Mouse (Mus musculus) thymus, postnatal 25 days (tissue): ENCODE measurements around the gene Sqstm1.

Experiments used
- DNase-seq: peaks from one replicate; pipeline ENCODE4 v3.0.0; 2022

The Sqstm1 gene

DNA sequence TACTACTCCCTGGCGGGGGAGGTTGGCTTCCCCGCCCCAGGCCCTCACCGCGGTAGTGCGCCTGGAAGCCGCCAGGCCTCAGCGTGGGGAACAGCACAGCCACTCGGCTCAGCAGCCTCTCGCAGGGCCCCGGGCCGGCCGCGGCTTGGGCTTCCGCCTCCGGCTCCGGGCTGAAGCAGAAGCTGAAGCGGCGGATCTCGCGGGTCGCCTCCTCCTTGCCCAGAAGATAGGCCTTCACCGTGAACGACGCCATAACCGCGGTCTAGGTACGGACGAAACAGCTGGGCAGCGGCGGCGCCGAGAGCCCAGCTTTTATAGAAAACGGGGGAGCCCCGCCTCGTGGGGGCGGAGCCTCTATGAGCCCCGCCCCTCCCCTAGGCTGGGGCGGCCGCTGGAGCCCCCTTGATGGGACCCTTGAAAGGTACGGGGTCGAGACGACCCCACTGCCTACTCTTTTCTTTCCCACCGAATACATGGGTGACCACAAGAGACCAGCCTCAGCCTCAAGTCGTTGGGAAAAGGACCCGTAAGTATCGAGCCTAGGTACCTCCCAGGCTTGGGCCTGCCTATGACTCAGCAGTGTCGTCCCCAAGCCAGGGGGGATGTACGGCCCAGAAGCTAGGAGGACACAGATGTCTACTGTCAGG is at the start of gene Sqstm1, which contains the start of gene Mgat4b:
Gene Sqstm1, minus strand, starts transcription at position 323 of the 647 bp plus-strand sequence.
Gene Mgat4b, plus strand, starts transcription at position 386 of the 647 bp plus-strand sequence.
- peak; percentile 86 for DNase-seq

DNA sequence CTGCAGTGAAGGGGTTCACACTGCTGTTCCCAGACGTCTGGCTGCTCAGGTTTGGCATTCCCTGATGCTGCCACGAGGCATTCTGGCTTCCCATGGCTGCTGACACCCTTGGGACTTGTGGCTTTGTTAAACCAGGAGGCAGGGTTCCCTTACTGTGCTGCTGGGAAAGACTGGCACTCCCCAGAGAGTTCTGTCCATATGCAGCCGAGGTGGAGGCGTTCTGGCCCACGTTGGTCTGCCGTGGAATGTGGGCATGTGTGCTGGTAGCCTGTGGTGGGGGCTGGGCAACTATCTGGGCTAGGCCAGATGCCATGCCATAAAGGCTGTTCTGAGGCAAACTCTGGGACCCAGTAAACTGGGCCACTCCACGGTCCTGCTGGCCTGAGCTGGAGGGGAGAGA is 47.7 kb upstream of the Sqstm1 start:
- DNase-seq = no peak

DNA sequence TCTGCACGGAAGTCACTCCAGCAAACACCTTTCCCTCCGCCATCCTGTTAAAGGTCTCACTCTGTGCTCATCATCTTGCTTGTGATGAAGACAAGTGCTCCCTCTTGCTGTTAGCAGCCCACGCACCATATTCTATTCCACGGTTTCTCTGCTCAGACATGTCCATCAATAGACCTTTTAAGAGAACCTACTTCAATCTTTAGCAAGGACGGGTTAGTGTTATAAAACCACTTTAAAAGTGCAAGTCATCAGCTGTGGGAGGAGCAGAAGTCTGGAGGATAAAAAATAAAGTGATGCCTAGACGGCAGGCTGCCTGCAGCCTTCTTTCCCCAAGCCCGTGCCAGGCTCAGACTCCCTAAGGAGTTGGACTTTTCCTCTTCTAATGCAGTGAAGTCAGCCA is 46.0 kb upstream of the Sqstm1 start:
- DNase-seq = no peak

DNA sequence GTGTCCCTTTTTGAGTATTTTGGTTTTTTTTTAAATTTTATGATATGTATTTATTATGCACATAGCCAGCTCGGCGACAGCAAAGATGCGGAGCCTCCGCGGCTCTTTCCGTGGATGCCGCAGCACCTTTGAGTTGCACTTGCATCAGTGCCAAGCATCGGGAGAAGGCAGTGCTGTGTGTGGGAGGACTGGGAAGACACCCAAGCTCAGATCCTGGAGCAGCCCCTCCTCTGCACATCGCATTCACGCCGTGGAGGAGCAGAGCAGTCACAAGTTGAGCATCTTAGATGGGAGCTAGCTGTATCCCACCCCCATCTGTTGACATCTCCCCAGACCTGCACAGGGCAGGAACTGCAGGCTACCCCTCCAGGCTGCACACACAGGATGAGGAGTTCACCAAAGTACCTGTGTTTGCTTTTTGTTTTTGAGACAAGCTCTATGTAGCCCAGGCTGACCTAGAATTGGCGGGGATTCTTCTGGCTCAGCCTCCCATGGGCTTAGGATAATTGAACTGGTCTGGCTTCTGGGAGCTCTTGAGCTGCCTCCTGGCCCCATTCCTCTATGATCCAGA is 43.5 kb upstream of the Sqstm1 start:
- no peak for DNase-seq

DNA sequence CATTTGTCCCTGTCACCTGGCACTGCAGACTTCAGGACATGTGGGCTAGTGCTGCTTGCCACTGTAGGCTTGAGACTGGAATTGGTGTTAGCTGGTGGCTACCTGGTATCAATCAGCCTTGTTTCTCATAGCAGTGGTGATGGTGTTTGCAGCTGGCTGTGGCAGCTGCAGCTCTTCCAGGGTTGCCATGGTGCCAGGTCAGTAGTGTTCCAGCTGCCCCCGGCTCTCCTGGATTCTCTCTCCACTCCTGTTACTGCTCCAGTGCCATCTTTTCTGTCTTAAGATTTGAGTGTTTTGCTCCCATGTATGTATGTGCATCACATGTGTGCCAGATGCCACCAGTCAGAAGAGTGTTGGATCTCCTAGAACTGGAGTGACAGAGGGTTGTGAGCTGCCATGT is 42.8 kb upstream of the Sqstm1 start:
- DNase-seq = no peak

DNA sequence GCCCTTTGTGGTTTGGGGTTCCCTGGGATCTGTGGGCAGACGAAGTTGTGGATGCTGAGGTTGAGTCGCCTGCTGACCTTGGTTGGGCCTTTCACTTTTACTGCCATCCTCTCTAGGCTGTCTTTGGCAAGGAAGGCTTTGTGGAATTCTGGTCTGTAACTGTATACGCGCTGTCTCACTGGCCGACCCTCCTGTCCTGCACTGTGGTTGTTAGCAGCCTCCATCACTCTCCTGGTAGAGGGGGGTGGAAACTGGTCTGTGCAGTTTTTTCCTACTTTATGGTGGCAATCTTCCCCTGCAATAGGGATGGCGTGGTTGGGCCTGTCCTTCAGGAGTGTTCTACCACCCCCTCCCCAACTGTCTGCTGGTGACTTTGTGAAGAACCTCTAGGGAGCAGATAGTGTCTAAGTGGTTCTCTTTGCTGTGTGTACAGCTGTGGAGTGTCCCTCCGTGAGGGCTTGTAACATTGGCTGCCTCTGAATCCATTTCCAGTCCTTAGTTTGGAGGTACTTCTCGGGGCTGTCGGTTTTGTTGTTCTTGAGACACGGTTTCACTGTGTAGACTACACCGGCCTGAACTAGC is 42.1 kb upstream of the Sqstm1 start:
- DNase-seq = no peak

DNA sequence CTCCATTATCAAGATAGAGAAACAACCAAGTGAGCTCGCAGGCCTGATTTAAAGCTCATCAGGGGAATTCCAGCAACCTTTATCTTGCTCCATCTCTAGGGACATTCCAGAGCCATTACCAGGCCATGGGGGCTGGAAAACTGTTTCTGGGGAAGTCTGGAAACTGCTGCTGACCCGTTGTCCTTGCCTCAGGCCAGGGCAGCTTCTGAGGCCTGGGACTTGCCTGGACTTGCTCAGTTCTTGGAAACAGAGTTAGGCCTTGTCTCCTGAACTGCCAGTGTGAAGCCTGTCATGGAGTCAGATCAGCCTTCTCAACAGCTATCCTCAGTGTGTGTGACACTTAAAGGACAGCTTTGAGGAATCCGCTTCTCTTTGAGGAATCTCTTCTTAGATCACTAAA is 41.5 kb upstream of the Sqstm1 start:
- DNase-seq = no peak

DNA sequence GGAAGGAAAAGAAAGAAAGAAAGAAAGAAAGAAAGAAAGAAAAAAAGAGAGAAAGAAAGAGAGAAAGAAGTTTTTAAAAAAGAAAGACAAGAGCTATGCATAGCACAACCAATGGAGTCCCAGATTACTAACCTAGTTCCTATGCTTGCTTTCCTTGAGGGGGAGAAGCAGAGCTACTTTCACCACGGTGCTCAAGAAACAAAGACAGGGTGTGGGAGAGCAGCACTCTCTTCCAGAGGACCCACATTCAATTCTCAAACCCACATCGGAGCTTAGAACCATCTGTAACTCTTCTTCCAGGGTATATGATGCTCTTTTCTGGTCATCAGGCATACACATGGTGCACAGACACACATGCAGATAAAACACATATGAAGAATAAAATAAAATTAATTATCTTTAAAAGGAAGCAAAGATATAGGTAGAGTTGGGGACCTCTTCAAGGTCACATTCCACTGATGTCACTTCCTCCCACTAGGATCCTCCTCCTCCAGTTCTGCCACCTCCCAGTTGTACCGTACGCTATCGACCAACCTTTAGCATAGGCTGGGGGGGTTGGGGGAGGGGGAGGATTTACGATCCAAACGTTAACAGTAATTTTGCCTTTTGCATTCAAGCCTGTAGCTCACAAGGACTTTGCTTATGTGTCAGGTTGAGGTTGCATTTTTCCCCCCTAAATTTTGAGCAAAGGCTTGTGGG is 38.0 kb upstream of the Sqstm1 start:
- no peak for DNase-seq

DNA sequence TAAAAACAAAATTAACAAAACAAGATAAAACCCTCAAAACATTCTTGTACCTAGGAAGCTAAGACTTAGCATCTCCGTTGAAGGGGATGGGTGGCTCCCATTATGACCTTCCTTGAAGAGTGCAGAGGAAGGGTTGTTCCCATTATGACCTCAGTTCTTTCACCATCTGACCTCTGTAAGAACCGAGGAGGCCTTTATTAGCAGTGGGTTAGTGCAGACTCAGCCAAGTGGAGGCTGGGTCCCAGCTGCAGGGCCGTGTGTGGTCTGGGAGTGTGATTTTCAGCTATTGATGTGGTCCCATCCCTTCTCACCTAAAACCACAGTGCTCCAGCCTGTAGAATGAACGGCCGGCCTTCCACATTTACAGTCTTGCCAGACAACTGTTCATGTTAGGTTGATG is 34.6 kb upstream of the Sqstm1 start:
- DNase-seq = no peak

DNA sequence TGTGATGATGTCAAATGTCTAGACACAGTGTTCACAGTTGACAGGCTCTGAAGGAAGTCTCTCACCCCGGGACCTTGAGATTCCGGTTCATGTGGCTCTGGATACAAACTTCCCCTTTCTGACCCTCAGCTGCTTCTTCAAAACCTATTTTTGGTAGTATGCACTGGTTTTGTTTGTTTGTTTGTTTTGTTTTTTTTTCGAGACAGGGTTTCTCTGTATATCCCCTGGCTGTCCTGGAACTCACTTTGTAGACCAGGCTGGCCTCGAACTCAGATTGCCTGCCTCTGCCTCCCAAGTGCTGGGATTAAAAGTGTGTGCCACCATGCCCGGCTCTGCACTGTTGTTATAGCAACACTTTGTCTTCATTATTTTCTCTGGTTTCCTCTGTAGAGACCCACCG is 33.3 kb upstream of the Sqstm1 start:
- no peak for DNase-seq

DNA sequence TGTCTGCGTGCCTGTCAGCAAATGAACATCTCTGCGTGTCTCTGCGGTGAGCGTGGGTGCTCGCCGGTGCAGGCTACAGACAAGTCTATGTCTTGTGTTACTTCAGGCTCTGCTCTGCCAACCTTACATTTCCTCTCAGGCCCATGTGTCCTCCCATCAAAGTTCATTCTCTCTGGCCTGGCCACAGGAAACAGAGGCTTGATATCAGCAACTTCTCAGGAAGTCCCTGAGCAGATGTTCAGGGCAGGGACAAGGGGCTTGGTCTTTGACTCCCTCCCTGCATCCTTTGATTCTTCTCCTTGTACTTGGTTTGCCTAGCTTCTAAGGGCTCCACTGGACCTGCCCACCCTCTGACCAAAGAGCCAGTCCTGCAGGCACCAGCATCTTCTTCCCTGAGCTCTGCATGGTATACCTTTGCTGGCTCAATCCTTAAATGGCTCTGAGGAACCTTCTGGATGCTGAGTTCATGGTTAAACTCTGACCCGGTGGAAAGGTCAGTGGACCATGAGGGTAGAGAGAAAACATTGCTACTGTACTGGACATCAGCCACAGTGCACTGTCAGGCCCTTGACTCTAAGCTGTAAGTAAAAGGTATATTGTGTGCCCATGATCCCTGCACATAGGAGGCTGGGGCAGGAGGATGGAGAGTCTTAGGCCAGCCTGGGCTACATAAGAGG is 29.7 kb upstream of the Sqstm1 start:
- no peak for DNase-seq

DNA sequence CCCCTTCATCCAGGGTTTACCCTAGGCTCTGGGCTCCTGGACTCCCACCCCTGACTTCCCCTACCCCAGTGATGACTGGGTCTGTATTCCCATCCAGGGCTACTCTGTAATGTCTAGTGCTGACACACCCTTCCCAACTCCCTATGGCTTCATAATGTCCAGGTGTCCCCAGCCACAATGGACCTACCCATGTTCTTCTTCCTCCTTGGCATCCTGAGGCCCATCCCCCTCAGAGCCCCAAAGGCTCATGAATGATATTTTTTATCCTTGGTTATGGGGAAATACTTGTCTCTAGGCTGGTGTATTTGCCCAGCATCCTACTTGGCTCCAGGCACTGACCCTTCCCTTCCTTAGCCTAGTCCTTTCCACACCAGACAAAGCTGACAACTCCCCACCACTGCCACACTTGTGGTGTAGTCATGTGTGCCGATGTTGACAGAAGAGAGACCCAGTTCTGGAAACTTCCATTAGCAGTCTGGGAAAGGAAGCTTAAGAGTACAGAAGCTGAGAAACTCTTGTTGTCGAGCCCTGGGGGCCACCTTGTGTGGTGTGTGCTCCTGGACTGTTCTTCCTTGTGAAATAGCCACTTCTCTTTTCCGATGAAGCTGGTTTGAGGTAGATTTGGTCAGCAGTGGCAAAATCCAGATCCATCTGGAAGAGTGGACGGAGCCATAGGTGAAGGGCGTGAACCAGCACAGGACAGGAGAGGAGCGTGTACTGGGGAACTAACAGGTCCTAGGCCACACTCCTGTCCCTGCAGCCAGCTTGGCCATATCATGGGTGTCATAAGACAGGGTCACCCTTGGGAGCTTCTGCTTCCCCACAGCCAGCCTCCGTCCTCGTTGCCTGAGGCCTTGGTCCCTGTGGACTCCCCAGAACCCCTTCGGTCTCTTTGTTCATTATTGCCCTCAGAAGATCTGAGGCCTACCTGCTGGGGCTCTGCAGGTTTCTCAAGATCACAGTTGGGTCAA is 28.5 kb upstream of the Sqstm1 start:
- no peak for DNase-seq

DNA sequence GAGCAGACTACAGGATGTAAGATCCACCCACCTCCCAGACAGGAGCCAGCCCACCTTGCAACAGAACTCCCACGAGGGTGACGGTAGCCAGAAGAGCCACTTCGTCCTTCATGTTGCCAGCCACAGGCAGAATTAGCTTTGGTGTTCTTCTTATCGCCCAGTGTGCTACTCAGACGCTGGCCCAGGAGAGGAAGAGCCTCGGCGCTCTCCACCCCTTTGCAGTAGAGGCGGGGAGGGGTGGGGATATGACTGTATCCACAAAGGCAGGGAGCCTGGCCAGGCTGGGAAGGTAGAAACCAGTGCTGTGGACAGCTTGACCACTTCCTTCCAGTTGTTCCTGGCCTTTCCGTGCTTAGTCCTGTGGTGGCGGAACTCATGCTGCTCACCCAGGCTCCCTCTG is 27.7 kb upstream of the Sqstm1 start, which contains the start of gene Ltc4s:
Gene Ltc4s, minus strand, starts transcription at position 293 of the 400 bp plus-strand sequence.
- DNase-seq = no peak

DNA sequence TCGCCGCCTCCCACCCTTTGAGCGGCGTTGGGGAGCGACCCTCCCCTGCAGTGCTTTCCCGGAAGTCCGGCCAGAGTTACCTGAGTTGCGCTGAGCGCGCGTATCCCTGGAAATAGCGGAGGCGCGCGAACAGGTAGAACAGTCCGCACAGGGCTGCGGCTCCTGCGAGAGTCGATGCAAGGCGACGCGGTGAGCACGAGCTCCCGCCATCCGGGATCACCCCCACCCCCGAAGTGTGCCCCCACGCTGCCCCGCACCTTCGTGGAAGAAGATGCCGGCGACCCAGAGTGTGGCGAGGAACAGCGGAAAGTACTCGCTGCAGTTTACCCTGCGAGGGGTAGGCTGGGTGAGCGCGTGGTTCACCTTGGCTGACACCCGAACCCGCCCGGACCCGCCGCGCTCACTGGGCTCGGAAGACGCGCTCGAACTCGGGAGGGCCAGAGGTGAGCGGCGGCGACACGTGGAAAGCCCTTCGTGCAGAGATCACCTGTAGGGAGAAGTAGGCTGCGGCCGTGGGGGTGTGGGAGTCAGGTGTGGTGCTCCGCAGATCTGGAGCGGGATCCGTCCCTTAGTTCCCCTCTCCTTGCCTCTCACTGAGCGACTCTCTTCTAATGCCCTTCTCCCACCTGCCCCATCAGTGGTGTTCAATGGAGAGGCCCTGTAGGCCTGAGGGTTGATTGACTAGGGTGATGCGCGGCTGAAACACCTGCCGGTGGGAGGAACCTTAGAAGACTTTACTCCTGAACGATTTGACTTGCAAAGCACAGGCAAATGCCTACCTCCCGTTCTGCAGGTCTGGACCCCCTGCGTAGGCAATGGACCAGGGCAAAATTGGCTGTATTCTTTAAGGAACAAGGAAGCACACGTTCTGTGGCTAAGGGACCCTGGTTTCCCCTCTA is 26.6 kb upstream of the Sqstm1 start:
- DNase-seq = no peak

DNA sequence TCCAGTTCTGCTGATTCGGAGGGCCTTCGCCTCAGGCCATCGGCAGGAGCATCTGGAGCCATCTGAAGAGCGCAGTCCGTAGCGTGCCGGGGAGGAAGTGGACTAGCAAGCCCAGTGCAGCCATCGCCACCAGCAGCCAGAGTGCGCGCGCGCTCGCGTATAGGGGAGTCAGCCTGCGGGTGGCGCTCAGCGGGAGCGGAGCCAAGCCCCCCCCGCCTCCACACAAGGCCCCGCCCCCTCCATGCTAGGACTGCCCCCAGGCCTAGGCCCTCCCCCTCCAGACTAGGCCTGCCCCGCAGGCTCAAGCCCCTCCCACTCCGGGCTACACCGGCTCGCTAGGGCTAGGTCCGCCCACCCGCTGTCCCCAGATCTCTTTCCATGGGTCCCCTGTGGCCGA is 25.9 kb upstream of the Sqstm1 start:
- peak; percentile 91 for DNase-seq

DNA sequence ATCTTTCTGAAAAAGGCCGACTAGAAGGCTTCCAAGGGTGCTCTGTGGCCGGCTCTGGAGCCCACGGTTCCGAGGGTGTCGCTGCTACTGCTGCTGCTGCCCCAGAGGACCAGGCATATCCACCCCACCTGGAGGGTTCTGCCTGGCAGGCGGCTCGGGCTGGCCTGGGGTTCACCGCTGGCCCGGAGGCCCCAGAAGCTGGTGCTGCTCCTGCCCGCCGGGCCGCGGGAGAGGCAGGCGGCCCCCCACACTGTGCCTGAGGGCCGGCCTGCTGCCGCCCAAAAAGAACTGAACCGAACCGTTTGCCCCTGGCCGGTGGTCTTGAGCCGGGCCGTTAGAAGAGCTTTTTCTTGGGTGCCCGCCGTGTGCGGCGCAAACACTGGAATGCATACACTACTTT is 24.0 kb upstream of the Sqstm1 start:
- no peak for DNase-seq

DNA sequence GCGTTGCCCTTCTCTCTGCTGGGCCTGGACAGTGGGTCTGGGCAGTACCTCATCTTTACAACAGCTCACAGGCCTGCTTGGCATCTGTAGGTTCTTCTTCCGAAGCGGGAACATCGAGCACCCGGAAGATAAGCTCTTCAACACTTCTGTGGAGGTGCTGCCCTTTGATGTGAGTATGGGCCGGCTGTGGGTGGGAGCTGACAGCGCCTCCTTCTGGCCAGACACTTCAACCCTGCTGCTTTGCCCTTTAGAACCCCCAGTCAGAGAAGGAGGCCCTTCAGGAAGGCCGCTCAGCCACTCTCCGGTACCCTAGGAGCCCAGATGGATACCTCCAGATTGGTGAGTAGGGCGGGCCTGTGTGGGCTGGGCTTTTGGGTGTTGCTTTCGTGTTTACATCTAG is 23.4 kb upstream of the Sqstm1 start:
- DNase-seq = no peak

DNA sequence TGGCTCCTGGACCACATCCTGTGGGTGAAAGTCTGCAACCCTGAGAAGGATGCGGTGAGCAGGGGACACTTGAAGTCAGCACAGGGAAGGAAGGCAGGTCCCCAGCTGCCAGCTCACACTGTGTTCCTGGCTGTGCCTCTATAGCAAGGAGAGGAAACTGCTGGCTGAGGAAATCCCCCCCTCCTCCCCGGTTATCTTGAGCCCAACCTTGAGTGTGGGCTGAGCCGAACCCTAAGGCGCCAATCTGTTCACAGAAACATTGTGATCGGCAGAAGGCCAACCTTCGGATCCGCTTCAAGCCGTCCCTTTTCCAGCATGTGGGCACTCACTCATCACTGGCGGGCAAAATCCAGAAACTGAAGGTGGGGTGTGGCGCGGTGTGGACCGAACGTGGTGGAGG is 22.4 kb upstream of the Sqstm1 start:
- DNase-seq = no peak

DNA sequence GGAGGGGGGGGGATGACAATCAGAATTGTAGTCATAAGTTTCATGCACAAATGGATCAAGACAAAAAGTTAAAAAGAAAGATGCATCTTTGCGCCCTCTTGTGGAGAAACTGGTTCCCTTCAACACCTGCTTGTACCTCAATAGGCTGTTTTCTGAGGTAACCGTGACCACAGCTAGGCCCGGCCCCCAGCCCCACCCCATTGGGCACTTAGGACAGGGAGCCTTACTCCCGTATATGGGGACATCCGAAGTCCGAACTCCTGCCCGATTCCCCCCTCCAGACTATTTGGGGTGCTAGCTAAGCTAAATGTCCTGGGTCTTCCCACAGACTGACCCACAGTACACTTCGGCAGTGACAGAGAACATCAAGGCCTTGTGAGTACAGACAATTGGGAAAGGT is 20.8 kb upstream of the Sqstm1 start:
- DNase-seq = peak; percentile 56

DNA sequence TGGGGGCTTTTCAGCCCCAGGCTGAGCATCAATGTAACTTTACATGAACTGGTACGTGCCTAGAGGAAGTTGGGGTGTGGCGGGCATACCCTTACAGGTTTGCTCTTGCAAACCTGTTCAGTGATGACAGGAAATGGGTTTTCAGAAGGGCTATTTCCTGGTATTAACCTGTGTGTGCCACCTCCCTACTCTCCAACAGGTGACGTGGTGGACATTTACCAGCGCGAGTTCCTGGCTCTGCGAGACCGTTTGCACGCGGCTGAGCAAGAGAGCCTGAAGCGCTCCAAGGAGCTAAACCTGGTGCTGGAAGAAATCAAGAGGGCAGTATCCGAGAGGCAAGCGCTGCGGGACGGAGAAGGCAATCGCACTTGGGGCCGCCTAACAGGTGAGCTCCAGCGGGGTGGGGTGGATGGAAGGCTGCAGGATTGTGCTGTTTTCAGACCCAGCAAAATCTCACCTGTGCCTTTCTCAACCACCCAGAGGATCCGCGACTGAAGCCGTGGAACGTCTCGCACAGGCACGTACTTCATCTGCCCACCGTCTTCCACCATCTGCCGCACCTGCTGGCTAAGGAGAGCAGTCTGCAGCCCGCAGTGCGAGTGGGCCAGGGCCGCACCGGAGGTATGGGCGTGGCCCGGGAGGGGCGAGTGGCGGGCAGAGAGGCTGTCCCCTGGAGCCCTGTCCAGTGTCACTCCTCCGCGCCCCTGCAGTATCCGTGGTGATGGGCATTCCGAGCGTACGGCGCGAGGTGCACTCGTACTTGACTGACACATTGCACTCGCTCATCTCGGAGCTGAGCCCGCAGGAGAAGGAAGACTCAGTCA is 20.1 kb upstream of the Sqstm1 start:
- DNase-seq = no peak
